Mouse (Mus musculus) lung, adult 2 months (tissue): ENCODE results near the gene Neu1. TPM values are rescaled to one million over a fixed set of nuclear protein-coding genes. Genes with fewer than 3 reads are reported as not detected.

Experiments used
- DNase-seq: peaks from one replicate; pipeline ENCODE4 v3.0.0; 2022
- H3K4me1 ChIP-seq: fragments of 200-500 bp; 2 replicates; pipeline ENCODE4 v1.6.1; 2011; ENCODE audit warnings: low read length; ENCODE audit not compliant: control insufficient read depth, insufficient read depth
- H3K4me3 ChIP-seq: fragments of 200-500 bp; replicated peaks from 2 replicates; pipeline ENCODE3; 2011; ENCODE audit warnings: low read depth, mild to moderate bottlenecking, control low read depth, low read length; ENCODE audit errors: extremely low read depth
- CTCF ChIP-seq: fragments of 200-500 bp; IDR thresholded peaks from 2 replicates; pipeline ENCODE4 v1.5.1; 2011; ENCODE audit warnings: mild to moderate bottlenecking, low read length, control low read depth; ENCODE audit not compliant: insufficient read depth
- POLR2A ChIP-seq: fragments of 200-500 bp; IDR thresholded peaks from 2 replicates; pipeline ENCODE4 v1.6.1; 2011; ENCODE audit warnings: low read depth, mild to moderate bottlenecking, control low read depth, low read length, borderline replicate concordance; ENCODE audit errors: extremely low read depth
- WGBS: fragments of 180-500 bp; shearing (Covaris S2); methylation state at CpG from one replicate; pipeline ENCODE4 v1.1.7; 2018; 5-methylcytosine and 5-hydroxymethylcytosine counted together
- polyA plus RNA-seq: library from polyadenylated mRNA; depleted of rRNA; stranded (reverse); fragments of >200 nt; gene quantifications from 2 replicates; pipeline ENCODE4 v1.2.3, GENCODE M21; 2012

The Neu1 gene
- polyA plus RNA-seq, 1 experiment: 46.6 TPM

DNA sequence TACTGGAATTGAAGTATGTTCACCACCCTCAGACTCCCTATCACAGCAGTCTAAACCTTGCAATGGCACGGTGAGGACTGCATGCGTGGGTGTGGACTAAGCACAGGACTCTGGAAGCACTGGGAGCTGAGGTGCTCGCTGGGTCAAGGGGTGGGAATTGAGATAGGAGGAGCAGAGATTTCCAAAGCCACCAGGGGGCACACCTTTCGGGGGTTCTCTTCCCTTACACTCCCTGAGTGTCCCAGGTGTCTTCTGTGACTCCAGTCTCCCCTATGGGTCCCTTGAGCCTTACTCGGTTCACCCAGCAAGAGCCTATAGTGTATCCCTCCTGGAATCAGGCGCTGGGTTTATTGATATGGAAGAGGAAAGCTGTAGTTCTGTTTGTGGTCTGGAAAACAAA is 8.1 kb upstream of the Neu1 start:
- 52% methylated on average over 6 of the region's 6 CpGs for WGBS
- no peak for DNase-seq
- Histone ChIP-seq H3K4me1 (no peaks in the 10 kb centered on the region), H3K4me3 (no peak overlapping the region)
- TF ChIP-seq CTCF (no peak), POLR2A (no peak)

DNA sequence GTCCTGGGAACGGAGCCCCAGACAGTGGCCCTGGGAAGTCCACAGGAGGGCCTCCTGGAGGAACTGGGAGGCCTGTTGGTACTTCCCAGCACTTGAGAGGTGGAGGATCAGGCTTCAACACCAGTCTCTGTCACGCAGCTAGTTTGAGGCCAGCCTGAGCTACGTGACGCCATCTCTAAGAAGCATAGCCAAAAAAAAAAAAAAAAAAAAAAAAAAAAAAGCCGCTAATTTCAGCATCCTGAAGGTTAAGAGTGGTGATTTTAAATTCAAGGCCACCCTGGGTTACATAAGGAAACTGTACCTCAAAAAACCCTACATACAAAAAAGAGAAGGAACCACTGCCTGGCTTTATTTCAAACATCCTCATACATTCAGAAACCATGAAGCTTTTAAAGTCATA is 6.8 kb upstream of the Neu1 start:
- no peaks in the 10 kb centered on the region for H3K4me1 ChIP-seq
- no peak for DNase-seq
- 60% methylated on average over 5 of the region's 5 CpGs for WGBS
- no peak overlapping the region for H3K4me3 ChIP-seq
- TF ChIP-seq CTCF (no peak), POLR2A (no peak)

DNA sequence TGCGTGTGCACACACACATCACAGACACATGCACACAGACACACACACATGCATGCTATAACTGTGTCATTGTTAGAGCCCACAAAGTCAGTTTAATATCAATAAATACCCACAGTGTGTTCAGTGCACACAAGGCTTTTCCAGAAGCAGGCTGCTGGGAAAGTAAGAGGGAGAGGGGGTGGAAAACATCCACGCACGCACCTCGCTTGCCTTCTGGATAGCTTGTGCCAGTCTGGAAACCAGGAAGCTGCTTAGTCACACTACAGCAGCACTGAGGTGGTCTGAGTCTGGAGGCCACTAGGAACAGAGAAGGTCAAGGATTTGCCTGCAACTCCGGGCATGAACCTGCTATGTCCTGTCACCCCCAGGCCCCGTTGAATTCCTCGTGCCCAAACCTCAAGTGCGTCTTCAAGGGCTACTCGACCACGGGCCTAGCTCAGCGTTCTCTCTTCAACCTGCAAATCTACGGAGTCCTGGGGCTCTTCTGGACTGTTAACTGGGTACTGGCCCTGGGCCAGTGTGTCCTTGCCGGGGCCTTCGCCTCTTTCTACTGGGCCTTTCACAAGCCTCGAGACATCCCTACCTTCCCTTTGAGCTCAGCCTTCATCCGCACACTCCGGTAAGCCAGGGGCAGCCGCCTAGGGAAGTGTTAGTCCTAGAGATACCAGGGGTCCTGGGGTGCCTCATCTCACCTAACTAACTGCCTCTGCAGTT is 3.6 kb upstream of the Neu1 start:
- WGBS: 69% methylated on average over 18 of the region's 18 CpGs
- peak; percentile 17 for DNase-seq
- Histone ChIP-seq H3K4me3 (no peak overlapping the region), H3K4me1 (peaks cover 4% of the 10 kb centered on the region; the same call in 1 of the 2 replicates)
- no peak for TF ChIP-seq CTCF
- TF ChIP-seq POLR2A: no peak

- WGBS: 50% methylated on average over 4 of the region's 4 CpGs
Observed at GRCm38 (mm10) chr17:34928841-34929240, 2.2 kb upstream of the Neu1 start.

GRCm38 (mm10) chr17:34931735-34932098 is 664 bp downstream of the Neu1 start:
- TF ChIP-seq CTCF (no peak), POLR2A (no peak)
- peak; percentile 37 for DNase-seq
- peaks cover 4% of the 10 kb centered on the region; the same call in 1 of the 2 replicates for H3K4me1 ChIP-seq
- 8% methylated on average over 14 of the region's 14 CpGs for WGBS
- peak overlapping the region; percentile 67 for H3K4me3 ChIP-seq

More at GRCm38 (mm10) chr17:34928841-34929240, 2.2 kb upstream of the Neu1 start:
- Histone ChIP-seq H3K4me3 (no peak overlapping the region), H3K4me1 (peaks cover 4% of the 10 kb centered on the region; the same call in 1 of the 2 replicates)
- TF ChIP-seq POLR2A (no peak), CTCF (no peak)
- no peak for DNase-seq

- Histone ChIP-seq H3K4me3 (peak overlapping the region; percentile 67), H3K4me1 (peaks cover 4% of the 10 kb centered on the region; the same call in 1 of the 2 replicates)
- WGBS: 57% methylated on average over 8 of the region's 8 CpGs
- TF ChIP-seq CTCF (no peak), POLR2A (no peak)
- DNase-seq: no peak
Observed at GRCm38 (mm10) chr17:34932287-34932686, 1.2 kb downstream of the Neu1 start.

DNA sequence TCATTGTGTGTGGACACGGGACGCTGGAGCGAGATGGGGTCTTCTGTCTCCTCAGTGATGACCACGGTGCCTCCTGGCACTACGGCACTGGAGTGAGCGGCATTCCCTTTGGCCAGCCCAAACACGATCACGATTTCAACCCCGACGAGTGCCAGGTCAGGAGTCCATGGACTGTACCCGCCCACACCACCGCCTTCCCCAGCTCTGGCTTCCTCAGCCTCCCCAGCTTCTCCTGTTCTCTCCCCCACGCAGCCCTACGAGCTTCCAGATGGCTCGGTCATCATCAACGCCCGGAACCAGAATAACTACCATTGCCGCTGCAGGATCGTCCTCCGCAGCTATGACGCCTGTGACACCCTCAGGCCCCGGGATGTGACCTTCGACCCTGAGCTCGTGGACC is 3.0 kb downstream of the Neu1 start:
- TF ChIP-seq POLR2A (no peak), CTCF (no peak)
- Histone ChIP-seq H3K4me3 (no peak overlapping the region), H3K4me1 (peaks cover 4% of the 10 kb centered on the region; the same call in 1 of the 2 replicates)
- 70% methylated on average over 24 of the region's 24 CpGs for WGBS
- no peak for DNase-seq

DNA sequence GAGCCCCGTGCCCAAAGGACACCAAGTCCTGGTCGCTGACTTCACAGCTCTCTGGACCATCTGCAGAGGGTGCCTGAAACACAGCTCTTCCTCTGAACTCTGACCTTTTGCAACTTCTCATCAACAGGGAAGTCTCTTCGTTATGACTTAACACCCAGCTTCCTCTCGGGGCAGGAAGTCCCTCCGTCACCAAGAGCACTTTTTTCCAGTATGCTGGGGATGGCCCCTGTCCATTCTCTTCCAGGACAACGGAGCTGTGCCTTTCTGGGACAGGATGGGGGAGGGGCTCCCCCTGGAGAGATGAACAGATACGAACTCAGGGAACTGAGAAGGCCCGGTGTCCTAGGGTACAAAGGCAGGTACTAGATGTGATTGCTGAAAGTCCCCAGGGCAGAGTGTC is 3.8 kb downstream of the Neu1 start:
- no peak overlapping the region for H3K4me3 ChIP-seq
- TF ChIP-seq POLR2A (no peak), CTCF (no peak)
- 46% methylated on average over 8 of the region's 8 CpGs for WGBS
- DNase-seq: no peak
- peaks cover 4% of the 10 kb centered on the region; the same call in 1 of the 2 replicates for H3K4me1 ChIP-seq

- DNase-seq: no peak
- Histone ChIP-seq H3K4me1 (no peaks in the 10 kb centered on the region), H3K4me3 (no peak overlapping the region)
- 86% methylated on average over 6 of the region's 6 CpGs for WGBS
- no peak for TF ChIP-seq CTCF
- TF ChIP-seq POLR2A: no peak
Observed at GRCm38 (mm10) chr17:34937960-34938505, 7.0 kb downstream of the Neu1 start.

GRCm38 (mm10) chr17:34941344-34942041 is 10.4 kb downstream of the Neu1 start:
- no peak for DNase-seq
- Histone ChIP-seq H3K4me3 (peak overlapping the region; percentile 19), H3K4me1 (no peaks in the 10 kb centered on the region)
- WGBS: 14% methylated on average over 15 of the region's 15 CpGs
- TF ChIP-seq CTCF (no peak), POLR2A (no peak)
